36 mouse cellular contexts compared by ENCODE assay signal in genomic region chr13:97087421-97087820, GRCm38 (mm10). TPM values are rescaled to one million over a fixed set of nuclear protein-coding genes. Genes with fewer than 3 reads are reported as not detected.
DNase-seq lines count a peak whose midpoint lies in the region; ATAC-seq and TF ChIP-seq lines count a peak whose summit lies in the region.
"Had no signal": no experiment of that assay in that cellular context is flagged by ENCODE, and none has a peak within 500 bp of the region (broad histone marks: within the 10 kb centered on the region; RNA-seq: fewer than 3 reads in every experiment).

No protein-coding gene starts in this region.

- 0 out of 2 replicates have a peak, but pooled peaks cover 3% of the 10 kb centered on the region for H3K36me3 ChIP-seq in liver, embryonic 12.5 days
- H3K36me3 ChIP-seq in liver, postnatal 0 days (replicated peaks; ENCODE audit: insufficient read depth, low read length) = no peaks in the 10 kb centered on the region
- H3K36me3 ChIP-seq in ES-E14 (ENCODE audit: control insufficient read depth, insufficient read depth, low read length, poor library complexity, severe bottlenecking) = peaks cover 6% of the 10 kb centered on the region; the same call in 1 of the 2 replicates
- H3K36me3 ChIP-seq in midbrain, embryonic 15.5 days (replicated peaks) = no peaks in the 10 kb centered on the region; the same call in 1 of the 2 replicates
- H3K36me3 ChIP-seq: G1E; heart, embryonic 13.5 days had no signal

- 89% methylated on average over 6 of the region's 6 CpGs for WGBS in liver, embryonic 12.5 days (ENCODE audit: insufficient replicate concordance)
- 80% methylated on average over 6 of the region's 6 CpGs for WGBS in liver, postnatal 0 days (ENCODE audit: insufficient replicate concordance)
- 97% methylated on average over 6 of the region's 6 CpGs for WGBS in midbrain, embryonic 15.5 days

- no peak for TF ChIP-seq EP300 in liver, postnatal 0 days (IDR thresholded peaks at IDR 0.05; ENCODE audit: low read depth)

- H3K9me3 ChIP-seq in liver, embryonic 12.5 days (replicated peaks) = no peaks in the 10 kb centered on the region
- no peaks in the 10 kb centered on the region for H3K9me3 ChIP-seq in liver, postnatal 0 days (ENCODE audit: low read length)
- H3K9me3 ChIP-seq in ES-E14 (ENCODE audit: control insufficient read depth, insufficient read depth, low read depth, low read length) = no peaks in the 10 kb centered on the region
- no peaks in the 10 kb centered on the region for H3K9me3 ChIP-seq in midbrain, embryonic 15.5 days
- H3K9me3 ChIP-seq: forebrain, embryonic 10.5 days; forebrain, embryonic 13.5 days; G1E; heart, embryonic 10.5 days; heart, embryonic 13.5 days had no signal

- ATAC-seq in liver, embryonic 12.5 days = no peak
- no peak for ATAC-seq in liver, postnatal 0 days
- no peak for ATAC-seq in midbrain, embryonic 15.5 days (replicated peaks)
- ATAC-seq: forebrain, embryonic 13.5 days; forebrain, embryonic 16.5 days; inflammation-experienced regulatory T-cells, adult 6 months; intestine, embryonic 16.5 days had no signal

- 0 out of 2 replicates have a peak overlapping the region, but pooled peaks have one; percentile 62 for H3K27ac ChIP-seq in liver, embryonic 12.5 days
- no peak overlapping the region for H3K27ac ChIP-seq in liver, postnatal 0 days (ENCODE audit: low read depth)
- peak overlapping the region; percentile 63; the same call in 1 of the 2 replicates for H3K27ac ChIP-seq in ES-E14 (ENCODE audit: insufficient read depth, low read depth, low read length, poor library complexity, severe bottlenecking)
- no peak overlapping the region for H3K27ac ChIP-seq in midbrain, embryonic 15.5 days
- H3K27ac ChIP-seq: forebrain, embryonic 10.5 days; forebrain, embryonic 13.5 days; gastrocnemius, adult 2 months; heart, embryonic 10.5 days; heart, embryonic 13.5 days; hindbrain, embryonic 14.5 days; hindbrain, postnatal 0 days had no signal

- H3K9ac ChIP-seq in liver, embryonic 12.5 days = no peak overlapping the region
- H3K9ac ChIP-seq in liver, postnatal 0 days (replicated peaks) = no peak overlapping the region
- peak overlapping the region; percentile 46; the same call in 1 of the 2 replicates for H3K9ac ChIP-seq in ES-E14 (ENCODE audit: insufficient read depth, low read depth, low read length, poor library complexity, severe bottlenecking)
- no peak overlapping the region for H3K9ac ChIP-seq in midbrain, embryonic 15.5 days
- H3K9ac ChIP-seq: forebrain, embryonic 13.5 days; heart, embryonic 13.5 days; hindbrain, embryonic 14.5 days had no signal

- in situ Hi-C loops in ES-E14 (cut with MboI; ENCODE audit: low sequenced_read_pairs in 2 of 2, unreplicated experiment in 2 of 2) = no loop called here

- H3K4me3 ChIP-seq in liver, embryonic 12.5 days = no peak overlapping the region
- no peak overlapping the region for H3K4me3 ChIP-seq in liver, postnatal 0 days (ENCODE audit: low read depth, low read length)
- peak overlapping the region in 1 of 2 experiments; percentile 2; a peak in 1 of 4 replicates for H3K4me3 ChIP-seq in ES-E14 (ENCODE audit: insufficient read depth in 1 of 2, low read depth in 1 of 2, low read length in 2 of 2, poor library complexity in 1 of 2, severe bottlenecking in 1 of 2)
- H3K4me3 ChIP-seq in midbrain, embryonic 15.5 days = no peak overlapping the region
- H3K4me3 ChIP-seq: forebrain, embryonic 10.5 days; forebrain, embryonic 13.5 days; gastrocnemius, adult 2 months; heart, embryonic 10.5 days; heart, embryonic 13.5 days had no signal

- DNase-seq in adrenal gland, adult 2 months = peak; percentile 29
- no peak for DNase-seq in adrenal gland, postnatal 25 days
- DNase-seq in liver, postnatal 0 days = no peak
- DNase-seq in 416B (ENCODE audit: low read depth) (peak; percentile 56), ES-E14 (ENCODE audit: low read depth, low spot score) (no peak)
- no peak for DNase-seq in embryo, embryonic 10 days (ENCODE audit: low spot score)
- DNase-seq: adrenal gland, postnatal 10 days; B cell, adult 2 months; cerebellum, adult 11-12 months; cerebellum, adult 8-10 months; cerebellum, postnatal 36 days; gastrocnemius, adult 2 months; gastrocnemius, postnatal 14 days; heart, adult 18-20 months; heart, postnatal 14 days; heart, postnatal 4 days had no signal

- no peak for TF ChIP-seq CTCF in liver, postnatal 0 days (IDR thresholded peaks at IDR 0.05; ENCODE audit: low read depth)

- H3K4me1 ChIP-seq in liver, embryonic 12.5 days = peaks cover 40% of the 10 kb centered on the region
- H3K4me1 ChIP-seq in liver, postnatal 0 days (ENCODE audit: insufficient read depth) = no peaks in the 10 kb centered on the region
- H3K4me1 ChIP-seq in ES-E14 (ENCODE audit: control insufficient read depth in 2 of 2, insufficient read depth in 2 of 2, low read length in 2 of 2, poor library complexity in 1 of 2) = peaks cover 8 to 15% of the 10 kb centered on the region in 2 experiments
- no peaks in the 10 kb centered on the region for H3K4me1 ChIP-seq in midbrain, embryonic 15.5 days
- H3K4me1 ChIP-seq: forebrain, embryonic 13.5 days had no signal

- no peaks in the 10 kb centered on the region for H3K27me3 ChIP-seq in liver, embryonic 12.5 days (replicated peaks)
- H3K27me3 ChIP-seq in liver, postnatal 0 days (ENCODE audit: insufficient read depth, low read length) = no peaks in the 10 kb centered on the region
- no peaks in the 10 kb centered on the region for H3K27me3 ChIP-seq in midbrain, embryonic 15.5 days (replicated peaks)
- H3K27me3 ChIP-seq: CH12.LX; forebrain, embryonic 13.5 days; heart, embryonic 13.5 days had no signal

- no peak overlapping the region for H3K4me2 ChIP-seq in liver, embryonic 12.5 days
- H3K4me2 ChIP-seq in liver, postnatal 0 days (ENCODE audit: low read depth, low read length) = no peak overlapping the region
- no peak overlapping the region for H3K4me2 ChIP-seq in midbrain, embryonic 15.5 days
- H3K4me2 ChIP-seq: forebrain, embryonic 13.5 days; heart, embryonic 13.5 days; hindbrain, embryonic 14.5 days had no signal

TF ChIP-seq in ES-E14, 5 proteins besides CTCF, POLR2A, EP300 and RAD21:
- no peak for TF ChIP-seq ZC3H11A (IDR thresholded peaks at IDR 0.05; ENCODE audit: borderline replicate concordance, low read depth, low read length)
- no peak for TF ChIP-seq ZNF384 (IDR thresholded peaks at IDR 0.05; ENCODE audit: low read depth, low read length)

RNA-seq across cellular contexts. Expression of gene Gm6169, which starts 11.6 kb away (rescaled TPM):
- 10 to 100 TPM in 1 of 2 experiments, under 1 TPM in 1; 0.66 to 15.5 TPM for total RNA-seq in adrenal gland, adult 2 months (2021)
- 0.96 and 1.0 TPM in 2 replicates for polyA plus RNA-seq in adrenal gland, adult 2 months (2012; rRNA removed)
- total RNA-seq in adrenal gland, postnatal 25 days (2021) = 23.3 and 33.2 TPM in 2 replicates
- polyA plus RNA-seq in liver, embryonic 12.5 days (2016; fragmentation: Nextera tagmentation; extraction: Ambion mirVana) = 0.75 and 1.5 TPM in 2 replicates
- 0.70 and 0.92 TPM in 2 replicates for polyA plus RNA-seq in liver, postnatal 0 days (2015; fragmentation: Nextera tagmentation; extraction: Ambion mirVana)
- total RNA-seq in ES-E14 (2012; rRNA removed) = 6.7 and 8.4 TPM in 2 replicates
- 0.64 and 0.77 TPM in 2 replicates for polyA plus RNA-seq in midbrain, embryonic 15.5 days (2015; fragmentation: Nextera tagmentation; extraction: Ambion mirVana)

RNA-seq across cellular contexts. Expression of gene Fam169a, which starts 20.3 kb away (rescaled TPM):
- 1 to 10 TPM; 1.8 to 8.5 TPM for total RNA-seq in adrenal gland, adult 2 months (2021)
- polyA plus RNA-seq in adrenal gland, adult 2 months (2012; rRNA removed) = 0.04 and 0.29 TPM in 2 replicates
- 6.9 and 10.1 TPM in 2 replicates for total RNA-seq in adrenal gland, postnatal 25 days (2021)
- 3.8 and 4.3 TPM in 2 replicates for polyA plus RNA-seq in liver, embryonic 12.5 days (2016; fragmentation: Nextera tagmentation; extraction: Ambion mirVana)
- 0.27 and 0.37 TPM in 2 replicates for polyA plus RNA-seq in liver, postnatal 0 days (2015; fragmentation: Nextera tagmentation; extraction: Ambion mirVana)
- 63.4 and 67.2 TPM in 2 replicates for total RNA-seq in ES-E14 (2012; rRNA removed)
- 27.2 and 31.7 TPM in 2 replicates for polyA plus RNA-seq in midbrain, embryonic 15.5 days (2015; fragmentation: Nextera tagmentation; extraction: Ambion mirVana)
- total RNA-seq: gastrocnemius, adult 2 months; gastrocnemius, postnatal 14 days; gastrocnemius, postnatal 4 days had no signal
- polyA plus RNA-seq: G1E had no signal

RNA-seq across cellular contexts. Expression of gene Gfm2, which starts 50.3 kb away (rescaled TPM):
- 10 to 100 TPM; 41.3 to 54.0 TPM for total RNA-seq in adrenal gland, adult 2 months (2021)
- polyA plus RNA-seq in adrenal gland, adult 2 months (2012; rRNA removed) = 19.3 and 22.0 TPM in 2 replicates
- 47.8 and 50.1 TPM in 2 replicates for total RNA-seq in adrenal gland, postnatal 25 days (2021)
- 29.0 and 31.7 TPM in 2 replicates for polyA plus RNA-seq in liver, embryonic 12.5 days (2016; fragmentation: Nextera tagmentation; extraction: Ambion mirVana)
- polyA plus RNA-seq in liver, postnatal 0 days (2015; fragmentation: Nextera tagmentation; extraction: Ambion mirVana) = 9.9 and 11.0 TPM in 2 replicates
- total RNA-seq in ES-E14 (2012; rRNA removed) = 70.6 and 100 TPM in 2 replicates
- polyA plus RNA-seq in midbrain, embryonic 15.5 days (2015; fragmentation: Nextera tagmentation; extraction: Ambion mirVana) = 31.4 and 36.4 TPM in 2 replicates

RNA-seq across cellular contexts. Expression of gene Nsa2, which starts 50.3 kb away (rescaled TPM):
- 10 to 100 TPM; 65.6 to 74.0 TPM for total RNA-seq in adrenal gland, adult 2 months (2021)
- polyA plus RNA-seq in adrenal gland, adult 2 months (2012; rRNA removed) = 4.2 and 4.4 TPM in 2 replicates
- total RNA-seq in adrenal gland, postnatal 25 days (2021) = 71.3 and 76.8 TPM in 2 replicates
- 41.5 and 42.2 TPM in 2 replicates for polyA plus RNA-seq in liver, embryonic 12.5 days (2016; fragmentation: Nextera tagmentation; extraction: Ambion mirVana)
- 30.4 and 30.5 TPM in 2 replicates for polyA plus RNA-seq in liver, postnatal 0 days (2015; fragmentation: Nextera tagmentation; extraction: Ambion mirVana)
- total RNA-seq in ES-E14 (2012; rRNA removed) = 98.3 and 116 TPM in 2 replicates
- polyA plus RNA-seq in midbrain, embryonic 15.5 days (2015; fragmentation: Nextera tagmentation; extraction: Ambion mirVana) = 33.0 and 35.2 TPM in 2 replicates

RNA-seq across cellular contexts. Expression of gene 1700029F12Rik, which starts 53.3 kb away (rescaled TPM):
- under 1 TPM in 1 of 2 experiments, not detected in 1; 0.75 TPM for total RNA-seq in adrenal gland, adult 2 months (2021)
- 0.42 and 0.48 TPM in 2 replicates for polyA plus RNA-seq in adrenal gland, adult 2 months (2012; rRNA removed)
- not detected in 2 replicates for total RNA-seq in adrenal gland, postnatal 25 days (2021)
- polyA plus RNA-seq in liver, embryonic 12.5 days (2016; fragmentation: Nextera tagmentation; extraction: Ambion mirVana) = not detected in 2 replicates
- polyA plus RNA-seq in liver, postnatal 0 days (2015; fragmentation: Nextera tagmentation; extraction: Ambion mirVana) = not detected in 2 replicates
- total RNA-seq in ES-E14 (2012; rRNA removed) = not detected in 2 replicates
- not detected in 2 replicates for polyA plus RNA-seq in midbrain, embryonic 15.5 days (2015; fragmentation: Nextera tagmentation; extraction: Ambion mirVana)
- total RNA-seq: adrenal gland, postnatal 10 days; CH12.LX; G1E; gastrocnemius, adult 2 months; gastrocnemius, postnatal 14 days; gastrocnemius, postnatal 4 days; heart, adult 18-20 months; heart, postnatal 14 days; heart, postnatal 4 days; hindbrain, postnatal 0 days had no signal
- polyA plus RNA-seq: brain, embryonic 14.5 days; cortical plate, adult 2 months; embryonic facial prominence, embryonic 11.5 days; embryonic facial prominence, embryonic 14.5 days; forebrain, embryonic 10.5 days; forebrain, embryonic 13.5 days; forebrain, embryonic 16.5 days; G1E; heart, embryonic 10.5 days; heart, embryonic 13.5 days; heart, embryonic 16.5 days; hindbrain, embryonic 11.5 days; hindbrain, embryonic 14.5 days; hindbrain, postnatal 0 days; inflammation-experienced regulatory T-cells, adult 6 months; intestine, embryonic 16.5 days had no signal

Comparison
In these comparisons a context has a peak if more than half of its experiments do, and no peak if none do; other contexts are left out.
1. DNase-seq: peak in adrenal gland, adult 2 months (single experiment) and 416B (single experiment); none in adrenal gland, postnatal 25 days (single experiment), liver, postnatal 0 days (single experiment), ES-E14 (single experiment) and embryo, embryonic 10 days (single experiment).
2. H3K27ac ChIP-seq: peak in liver, embryonic 12.5 days (single experiment) and ES-E14 (single experiment); none in liver, postnatal 0 days (single experiment) and midbrain, embryonic 15.5 days (single experiment).